Mouse (Mus musculus) hindbrain, embryonic 11.5 days (tissue): ENCODE measurements around the gene Pdia6. TPM values are rescaled to one million over a fixed set of nuclear protein-coding genes. Genes with fewer than 3 reads are reported as not detected.

ENCODE experiments used
- ATAC-seq: fragments of 200-750 bp; cut with Nextera tagmentation; 2 replicates; pipeline ENCODE4 v1.8.0; 2017; ENCODE audit warnings: mild to moderate bottlenecking, moderate TSS enrichment, moderate library complexity; ENCODE audit not compliant: low FRiP score
- DNase-seq: peaks from one replicate; pipeline ENCODE4 v3.0.0-alpha.2; 2015; ENCODE audit warnings: low spot score
- H3K27ac ChIP-seq: fragments of 300-500 bp; sonication (generic); 2 replicates; pipeline ENCODE4 v1.5.1; 2014; ENCODE audit warnings: mild to moderate bottlenecking, low read depth, low read length
- H3K27me3 ChIP-seq: fragments of 300-500 bp; sonication (generic); 2 replicates; pipeline ENCODE4 v1.6.1; 2014; ENCODE audit warnings: mild to moderate bottlenecking, low read length, moderate library complexity, mixed read lengths; ENCODE audit not compliant: control insufficient read depth, insufficient read depth
- H3K36me3 ChIP-seq: fragments of 300-500 bp; sonication (generic); 2 replicates; pipeline ENCODE4 v1.6.1; 2014; ENCODE audit warnings: mild to moderate bottlenecking, low read length, moderate library complexity, mixed read lengths; ENCODE audit not compliant: control insufficient read depth, insufficient read depth
- H3K4me1 ChIP-seq: fragments of 300-500 bp; sonication (generic); replicated peaks from 2 replicates; pipeline ENCODE4 v1.6.1; 2014; ENCODE audit warnings: low read length, mixed read lengths; ENCODE audit not compliant: control insufficient read depth, insufficient read depth
- H3K4me2 ChIP-seq: fragments of 300-500 bp; sonication (generic); replicated peaks from 2 replicates; pipeline ENCODE4 v1.6.1; 2014; ENCODE audit warnings: mild to moderate bottlenecking, low read depth, low read length
- H3K4me3 ChIP-seq: fragments of 300-500 bp; sonication (generic); 2 replicates; pipeline ENCODE4 v1.5.1; 2014; ENCODE audit warnings: low read depth, low read length
- H3K9ac ChIP-seq: fragments of 300-500 bp; sonication (generic); 2 replicates; pipeline ENCODE4 v1.6.1; 2014; ENCODE audit warnings: low read depth, low read length
- H3K9me3 ChIP-seq: fragments of 300-500 bp; sonication (generic); 2 replicates; pipeline ENCODE4 v1.6.1; 2016; ENCODE audit warnings: low read length; ENCODE audit not compliant: control insufficient read depth
- WGBS: fragments of 180-500 bp; shearing (Covaris S2); extraction: QIAGEN DNeasy Blood & Tissue Kit; methylation state at CpG from one replicate; pipeline ENCODE4 v1.1.7; 2014; 5-methylcytosine and 5-hydroxymethylcytosine counted together
- polyA plus RNA-seq: library from polyadenylated mRNA; unstranded; fragments of >200 nt; fragmentation: Nextera tagmentation; extraction: Ambion mirVana; gene quantifications from 2 replicates; pipeline ENCODE4 v1.2.1, GENCODE M21; 2014

Pdia6 gene
- polyA plus RNA-seq, 1 experiment from 2014 or later, result 545 TPM

DNA sequence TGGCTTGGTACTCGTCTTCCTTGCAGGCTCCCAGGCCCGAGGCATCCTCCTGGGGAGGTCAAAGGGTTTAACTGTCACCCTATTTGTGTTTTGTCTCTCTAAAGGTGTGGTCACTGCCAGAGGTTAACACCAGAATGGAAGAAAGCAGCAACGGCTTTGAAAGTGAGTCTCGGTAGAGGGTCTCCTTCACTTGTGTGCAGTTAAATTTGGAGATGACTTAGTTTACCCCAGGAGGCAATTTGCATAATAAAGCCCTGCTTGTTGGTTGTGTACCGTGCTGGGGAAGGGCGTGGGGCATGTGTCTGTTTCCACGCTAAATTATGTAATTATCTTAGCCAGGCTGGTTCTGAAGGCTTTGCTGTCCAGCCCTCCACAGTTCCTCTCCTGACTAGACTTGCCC lies 7.5 kb downstream of the Pdia6 start:
- H3K27ac ChIP-seq, result no peak overlapping the region
- H3K4me3 ChIP-seq, result no peak overlapping the region
- H3K27me3 ChIP-seq, result no peaks in the 10 kb centered on the region
- no peak for ATAC-seq
- peaks cover 17% of the 10 kb centered on the region for H3K36me3 ChIP-seq
- H3K4me1 ChIP-seq, result no peaks in the 10 kb centered on the region
- no peak overlapping the region for H3K4me2 ChIP-seq
- WGBS, result 72% methylated on average over 7 of the region's 7 CpGs
- no peak for DNase-seq
- no peak overlapping the region for H3K9ac ChIP-seq
- H3K9me3 ChIP-seq, result no peaks in the 10 kb centered on the region

DNA sequence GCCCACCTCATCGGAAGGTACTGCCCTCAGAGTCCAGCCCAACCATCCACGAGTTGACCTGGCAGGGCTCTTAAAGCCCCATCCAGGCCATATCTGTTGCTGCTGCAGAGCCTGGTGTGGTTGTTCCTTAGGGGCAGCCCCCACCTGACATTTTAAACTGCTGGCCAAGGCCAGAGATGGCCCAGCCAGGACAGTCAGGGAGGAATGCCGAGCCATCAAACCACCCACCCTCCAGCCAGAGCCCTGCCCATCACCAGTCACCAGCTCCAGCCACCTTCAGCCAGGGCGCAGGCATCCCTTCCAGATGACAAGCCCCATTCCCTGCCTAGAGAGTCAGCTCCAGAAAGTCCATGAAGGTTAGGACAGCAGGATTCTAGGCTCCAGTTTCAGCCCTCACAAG lies 22.2 kb downstream of the Pdia6 start:
- no peaks in the 10 kb centered on the region for H3K9me3 ChIP-seq
- no peak overlapping the region for H3K27ac ChIP-seq
- peaks cover 9% of the 10 kb centered on the region; the same call in 1 of the 2 replicates for H3K36me3 ChIP-seq
- no peak overlapping the region for H3K4me2 ChIP-seq
- DNase-seq (no peak), ATAC-seq (no peak)
- H3K27me3 ChIP-seq, result no peaks in the 10 kb centered on the region
- H3K4me3 ChIP-seq, result no peak overlapping the region
- H3K9ac ChIP-seq, result no peak overlapping the region
- WGBS, result 83% methylated on average over 4 of the region's 4 CpGs
- H3K4me1 ChIP-seq, result no peaks in the 10 kb centered on the region

DNA sequence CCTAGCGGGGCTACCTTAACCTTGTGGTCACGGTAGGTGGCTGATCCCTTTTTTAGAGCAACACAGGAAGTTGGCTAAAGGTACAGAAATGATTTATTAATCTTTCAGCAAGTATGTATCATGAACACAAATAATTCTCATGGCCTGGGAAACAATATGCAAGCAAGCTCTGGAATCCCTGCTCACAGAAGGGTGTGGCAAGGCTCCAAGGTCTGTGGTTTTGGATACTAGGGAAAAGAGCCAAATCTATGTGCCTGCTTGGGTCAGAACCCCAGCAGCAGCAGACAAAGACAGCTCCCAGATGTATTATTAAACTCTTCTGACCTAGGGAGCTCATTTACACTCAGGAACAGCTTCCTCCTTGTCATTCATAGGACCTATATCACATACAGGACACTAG lies 22.7 kb downstream of the Pdia6 start:
- Histone ChIP-seq H3K9me3 (no peaks in the 10 kb centered on the region), H3K4me3 (no peak overlapping the region), H3K27me3 (no peaks in the 10 kb centered on the region), H3K27ac (no peak overlapping the region), H3K4me2 (no peak overlapping the region), H3K4me1 (no peaks in the 10 kb centered on the region), H3K36me3 (peaks cover 9% of the 10 kb centered on the region; the same call in 1 of the 2 replicates), H3K9ac (no peak overlapping the region)
- DNase-seq (no peak), ATAC-seq (no peak)
- 72% methylated on average over 2 of the region's 2 CpGs for WGBS

DNA sequence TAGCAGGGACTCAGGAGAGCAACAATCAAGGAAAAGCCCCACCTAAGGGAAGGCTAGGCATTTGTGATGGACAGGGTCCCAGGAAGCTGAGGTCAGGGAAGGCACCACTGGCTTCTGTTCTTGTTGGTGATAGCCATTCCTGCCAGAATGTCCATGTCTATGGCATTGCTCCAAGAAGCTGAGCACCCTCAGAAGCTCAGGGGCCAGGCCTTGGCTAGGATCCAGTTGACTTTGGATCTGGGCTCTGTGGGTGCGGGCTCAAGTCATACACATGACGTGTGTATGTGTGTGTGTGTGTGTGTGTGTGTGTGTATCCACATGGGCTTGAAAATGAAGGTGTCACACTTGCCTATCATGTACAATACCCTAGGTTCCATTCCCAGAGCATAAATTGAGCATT lies 23.6 kb downstream of the Pdia6 start:
- no peaks in the 10 kb centered on the region for H3K9me3 ChIP-seq
- H3K9ac ChIP-seq, result no peak overlapping the region
- DNase-seq (no peak), ATAC-seq (no peak)
- no peaks in the 10 kb centered on the region for H3K4me1 ChIP-seq
- no peaks in the 10 kb centered on the region for H3K27me3 ChIP-seq
- no peak overlapping the region for H3K4me2 ChIP-seq
- H3K4me3 ChIP-seq, result no peak overlapping the region
- 86% methylated on average over 2 of the region's 2 CpGs for WGBS
- H3K27ac ChIP-seq, result no peak overlapping the region
- peaks cover 4% of the 10 kb centered on the region; the same call in 1 of the 2 replicates for H3K36me3 ChIP-seq

DNA sequence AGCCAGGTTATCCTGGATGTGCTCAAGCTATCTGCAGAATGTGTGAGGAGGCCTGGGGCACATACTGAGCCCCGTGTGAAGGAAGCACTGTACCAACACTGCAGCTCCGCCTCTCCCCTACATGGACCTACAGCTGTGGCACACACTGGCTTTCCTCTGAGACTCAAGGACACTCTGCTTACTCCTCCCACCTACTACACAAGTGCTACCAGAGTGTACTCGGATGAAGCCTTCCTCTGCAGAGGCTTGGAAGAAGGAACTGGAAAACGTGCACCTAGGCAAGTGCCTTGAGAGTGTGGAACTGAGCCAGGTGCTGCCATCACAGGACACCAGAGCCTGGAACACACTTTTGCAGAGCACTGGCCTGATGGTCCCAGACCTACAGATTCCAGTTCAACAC lies 24.2 kb downstream of the Pdia6 start:
- Histone ChIP-seq H3K27me3 (no peaks in the 10 kb centered on the region), H3K36me3 (no peaks in the 10 kb centered on the region), H3K9ac (no peak overlapping the region), H3K4me1 (no peaks in the 10 kb centered on the region), H3K4me3 (no peak overlapping the region), H3K27ac (no peak overlapping the region), H3K9me3 (no peaks in the 10 kb centered on the region), H3K4me2 (no peak overlapping the region)
- 74% methylated on average over 4 of the region's 4 CpGs for WGBS
- DNase-seq (no peak), ATAC-seq (no peak)

DNA sequence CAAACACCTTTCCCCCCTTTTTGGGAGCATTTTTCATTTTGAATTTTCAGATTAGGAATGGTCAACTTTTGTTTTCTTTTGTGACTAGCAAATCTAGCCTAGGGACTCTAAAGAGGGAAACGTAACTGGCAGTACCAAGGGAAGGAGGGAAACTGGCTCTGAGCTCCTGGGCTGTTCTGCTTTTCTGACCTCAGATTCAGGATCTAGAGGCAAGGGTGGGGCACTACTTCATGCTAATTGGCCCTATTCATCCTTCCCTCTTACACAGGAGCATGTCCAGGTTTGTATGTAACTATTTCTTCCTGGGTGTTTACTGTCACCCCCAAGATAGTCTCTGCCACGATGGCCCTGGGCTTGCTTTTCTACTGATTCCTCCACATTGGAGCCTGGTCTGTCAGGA lies 30.6 kb downstream of the Pdia6 start:
- H3K9ac ChIP-seq, result no peak overlapping the region
- H3K9me3 ChIP-seq, result no peaks in the 10 kb centered on the region
- ATAC-seq (no peak), DNase-seq (no peak)
- no peaks in the 10 kb centered on the region for H3K27me3 ChIP-seq
- H3K27ac ChIP-seq, result no peak overlapping the region
- WGBS, result 80% methylated on average over 2 of the region's 2 CpGs
- H3K4me1 ChIP-seq, result no peaks in the 10 kb centered on the region
- no peaks in the 10 kb centered on the region for H3K36me3 ChIP-seq
- H3K4me2 ChIP-seq, result no peak overlapping the region
- no peak overlapping the region for H3K4me3 ChIP-seq

DNA sequence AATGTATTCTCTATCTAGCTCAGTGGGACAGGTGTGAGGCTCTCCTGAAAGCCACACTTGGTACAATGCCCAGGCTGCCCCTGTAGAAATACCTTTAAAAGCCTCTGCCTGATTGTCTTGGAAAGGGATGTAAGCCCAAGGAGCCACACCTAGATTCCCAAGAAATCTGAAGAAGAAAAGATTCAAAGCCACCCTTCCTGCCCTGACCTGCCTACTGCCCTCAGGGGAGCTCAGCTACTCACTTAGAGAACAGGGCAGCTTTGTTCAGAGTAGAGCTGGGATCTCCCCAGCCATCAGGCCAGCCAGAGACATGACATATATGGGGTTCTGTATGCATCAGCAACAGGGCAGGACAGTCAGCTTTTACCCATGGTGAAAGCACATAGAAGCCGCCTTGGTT lies 33.6 kb downstream of the Pdia6 start:
- 93% methylated on average over 1 of the region's 1 CpGs for WGBS
- no peak for DNase-seq

DNA sequence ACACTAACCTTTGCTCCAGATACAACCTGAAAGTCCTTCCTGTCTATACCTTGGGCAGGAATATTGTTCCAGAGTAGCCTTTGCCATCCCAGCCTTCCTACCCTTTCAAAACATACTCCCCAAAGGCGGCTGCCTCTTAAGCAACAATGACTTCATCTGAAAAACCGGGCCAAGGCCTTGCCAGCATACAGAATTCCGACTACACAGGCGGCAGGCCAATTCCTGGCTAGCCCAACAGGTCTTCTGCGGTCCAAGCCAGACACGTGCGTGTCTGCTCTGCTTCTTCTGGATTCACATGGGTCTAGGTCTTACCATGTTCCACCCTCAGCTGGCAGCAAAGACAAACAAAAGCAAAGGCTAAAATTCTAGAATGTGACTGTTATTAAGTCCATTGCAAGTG lies 39.1 kb downstream of the Pdia6 start:
- ATAC-seq, result no peak
- Histone ChIP-seq H3K4me2 (no peak overlapping the region), H3K4me3 (no peak overlapping the region)

More for the DNA sequence above, 33.6 kb downstream of the Pdia6 start:
- Histone ChIP-seq H3K4me3 (no peak overlapping the region), H3K36me3 (no peaks in the 10 kb centered on the region), H3K9ac (no peak overlapping the region), H3K4me2 (no peak overlapping the region), H3K9me3 (no peaks in the 10 kb centered on the region), H3K27ac (no peak overlapping the region), H3K27me3 (no peaks in the 10 kb centered on the region), H3K4me1 (no peaks in the 10 kb centered on the region)
- no peak for ATAC-seq

DNA sequence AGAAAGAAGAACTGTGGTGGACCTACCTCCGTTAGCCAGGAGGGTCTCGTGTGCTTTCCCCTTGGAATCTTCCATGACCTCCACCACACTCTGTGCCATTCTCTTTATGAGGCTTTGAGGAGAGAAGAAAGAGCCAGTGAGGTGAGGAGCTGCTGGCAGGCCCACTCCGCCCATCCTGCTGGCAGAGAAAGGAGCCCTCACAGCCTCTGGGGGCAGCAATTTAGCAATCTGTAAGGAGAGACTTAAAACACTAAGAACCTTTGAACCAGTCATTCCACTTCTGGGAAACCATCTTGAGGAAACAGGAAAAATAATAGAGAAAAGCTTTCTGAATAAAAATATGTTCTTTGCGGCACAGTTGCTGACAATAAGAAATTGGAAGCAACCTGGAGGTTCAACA lies 41.9 kb downstream of the Pdia6 start:
- Histone ChIP-seq H3K36me3 (no peaks in the 10 kb centered on the region), H3K27me3 (no peaks in the 10 kb centered on the region), H3K9me3 (no peaks in the 10 kb centered on the region), H3K9ac (no peak overlapping the region), H3K4me2 (no peak overlapping the region), H3K4me3 (no peak overlapping the region), H3K27ac (no peak overlapping the region), H3K4me1 (no peaks in the 10 kb centered on the region)
- ATAC-seq (no peak), DNase-seq (no peak)
- WGBS, result 50% methylated on average over 4 of the region's 4 CpGs

More for the DNA sequence above, 39.1 kb downstream of the Pdia6 start:
- Histone ChIP-seq H3K9me3 (no peaks in the 10 kb centered on the region), H3K9ac (no peak overlapping the region), H3K4me1 (no peaks in the 10 kb centered on the region), H3K27me3 (no peaks in the 10 kb centered on the region), H3K27ac (no peak overlapping the region), H3K36me3 (no peaks in the 10 kb centered on the region)
- 85% methylated on average over 7 of the region's 7 CpGs for WGBS
- no peak for DNase-seq
